Mouse (Mus musculus): ENCODE measurements around the gene Mapkapk3. TPM values are rescaled to one million over a fixed set of nuclear protein-coding genes. Genes with fewer than 3 reads are reported as not detected.
A peak's percentile ranks its signal among the peaks of the same experiment; 100 is the strongest.

Mapkapk3 gene
- polyA plus RNA-seq, 1 experiment from 2014 or later = 2.1 TPM

DNA sequence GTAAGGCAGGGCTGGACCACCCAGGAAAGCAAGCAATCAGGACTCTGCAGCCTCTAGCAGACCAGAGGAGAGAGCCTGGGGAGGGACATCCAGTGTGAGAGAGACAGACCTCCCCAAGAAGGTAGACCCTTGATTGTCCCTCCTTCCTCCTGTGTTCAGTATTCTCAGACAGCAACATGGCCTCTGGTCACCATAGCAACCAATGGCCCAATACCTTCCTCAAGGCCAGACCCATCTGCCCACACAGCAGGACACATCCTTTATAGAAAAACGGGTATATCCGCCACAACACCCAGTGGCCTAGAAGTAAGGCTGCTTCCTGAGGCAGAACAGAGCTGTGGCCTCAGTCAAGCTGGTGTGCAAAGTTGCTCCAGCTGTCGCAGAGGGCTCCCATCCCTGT, 34.1 kb downstream of the Mapkapk3 start:
- Histone ChIP-seq H3K4me3 (ENCODE audit: low read depth, low read length) (no peak overlapping the region), H3K36me3 (ENCODE audit: control insufficient read depth, insufficient read depth, low read length) (no peaks in the 10 kb centered on the region), H3K4me1 (ENCODE audit: control insufficient read depth, insufficient read depth, low read length) (0 out of 2 replicates have a peak, but pooled peaks cover 14% of the 10 kb centered on the region), H3K27me3 (ENCODE audit: control insufficient read depth, insufficient read depth, low read length) (no peaks in the 10 kb centered on the region), H3K27ac (ENCODE audit: low read depth, low read length) (no peak overlapping the region), H3K9ac (replicated peaks; ENCODE audit: low read depth, low read length) (no peak overlapping the region), H3K9me3 (ENCODE audit: control insufficient read depth, low read length) (no peaks in the 10 kb centered on the region), H3K4me2 (ENCODE audit: low read depth, low read length) (no peak overlapping the region)
- ATAC-seq (ENCODE audit: low read depth) = no peak
- WGBS = 25% methylated on average over 3 of the region's 3 CpGs

DNA sequence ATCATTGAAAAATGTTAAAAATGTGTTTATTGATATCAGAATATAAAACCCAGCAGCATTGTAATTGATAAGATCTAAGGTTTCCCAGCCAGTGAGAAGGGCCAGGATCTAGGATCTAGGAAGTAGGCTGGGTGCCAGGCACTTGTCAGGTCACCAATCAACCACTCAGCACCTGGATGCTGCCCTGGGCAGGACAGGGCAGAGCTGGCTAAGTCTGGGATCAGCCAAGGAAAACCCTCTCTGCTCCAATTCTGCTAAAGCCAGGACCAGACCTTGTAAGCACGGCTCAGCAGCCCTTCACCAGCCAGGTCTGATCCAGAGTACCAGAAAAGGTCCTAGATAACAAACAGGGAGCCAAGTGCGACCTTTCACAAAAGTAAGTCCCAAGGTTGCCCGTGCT, 34.8 kb downstream of the Mapkapk3 start:
- Histone ChIP-seq H3K9me3 (ENCODE audit: control insufficient read depth, low read length) (no peaks in the 10 kb centered on the region), H3K27me3 (ENCODE audit: control insufficient read depth, insufficient read depth, low read length) (no peaks in the 10 kb centered on the region), H3K4me2 (ENCODE audit: low read depth, low read length) (no peak overlapping the region), H3K4me3 (ENCODE audit: low read depth, low read length) (no peak overlapping the region), H3K4me1 (ENCODE audit: control insufficient read depth, insufficient read depth, low read length) (0 out of 2 replicates have a peak, but pooled peaks cover 14% of the 10 kb centered on the region), H3K27ac (ENCODE audit: low read depth, low read length) (no peak overlapping the region), H3K9ac (replicated peaks; ENCODE audit: low read depth, low read length) (no peak overlapping the region), H3K36me3 (ENCODE audit: control insufficient read depth, insufficient read depth, low read length) (no peaks in the 10 kb centered on the region)
- 92% methylated on average over 3 of the region's 3 CpGs for WGBS
- ATAC-seq (ENCODE audit: low read depth) = no peak

DNA sequence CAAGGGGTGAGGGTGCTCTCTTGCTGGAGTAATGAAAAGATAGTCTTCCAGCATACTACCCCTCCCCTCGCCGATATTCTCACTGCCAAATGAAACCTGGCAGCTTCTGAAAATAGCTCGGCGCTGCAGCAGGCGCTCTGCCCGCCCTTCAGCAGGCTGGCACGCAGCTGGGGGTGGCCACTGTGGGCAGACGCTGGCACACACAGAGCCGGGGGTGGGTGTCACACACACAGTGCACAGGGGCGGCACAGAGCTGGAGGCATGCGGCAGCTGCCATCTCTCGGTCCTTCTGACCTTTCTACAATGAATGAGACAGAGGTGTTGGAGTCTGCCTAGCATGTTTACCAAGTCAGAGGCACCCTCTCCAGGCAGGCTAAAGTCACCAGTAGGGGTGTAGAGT, 35.2 kb downstream of the Mapkapk3 start:
- H3K36me3 ChIP-seq (ENCODE audit: control insufficient read depth, insufficient read depth, low read length) = no peaks in the 10 kb centered on the region
- H3K4me1 ChIP-seq (ENCODE audit: control insufficient read depth, insufficient read depth, low read length) = 0 out of 2 replicates have a peak, but pooled peaks cover 14% of the 10 kb centered on the region
- H3K4me2 ChIP-seq (ENCODE audit: low read depth, low read length) = no peak overlapping the region
- no peak overlapping the region for H3K4me3 ChIP-seq (ENCODE audit: low read depth, low read length)
- H3K27me3 ChIP-seq (ENCODE audit: control insufficient read depth, insufficient read depth, low read length) = no peaks in the 10 kb centered on the region
- WGBS = 52% methylated on average over 12 of the region's 12 CpGs
- H3K9ac ChIP-seq (replicated peaks; ENCODE audit: low read depth, low read length) = no peak overlapping the region
- ATAC-seq (ENCODE audit: low read depth) = peak; percentile 77; the same call in 1 of the 2 replicates
- no peaks in the 10 kb centered on the region for H3K9me3 ChIP-seq (ENCODE audit: control insufficient read depth, low read length)
- H3K27ac ChIP-seq (ENCODE audit: low read depth, low read length) = no peak overlapping the region

DNA sequence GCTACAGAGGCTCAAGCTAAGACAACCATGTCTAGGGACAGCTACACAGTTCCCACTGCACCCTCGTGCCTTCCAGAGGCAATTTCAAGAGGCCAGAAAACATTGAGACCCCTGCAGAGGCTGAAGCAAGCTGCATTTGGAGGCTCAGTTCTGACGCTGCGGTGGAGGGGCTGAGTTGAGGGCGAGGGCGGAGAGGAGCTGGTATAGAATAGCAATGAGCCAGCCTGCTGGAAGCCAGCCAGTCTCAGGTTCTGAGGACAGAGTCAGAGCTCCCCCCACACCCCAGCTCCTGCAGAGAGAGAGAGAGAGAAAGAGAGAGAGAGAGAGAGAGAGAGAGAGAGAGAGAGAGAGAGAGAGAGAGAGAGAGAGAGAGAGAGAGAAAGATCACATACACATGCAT, 37.5 kb downstream of the Mapkapk3 start:
- Histone ChIP-seq H3K27me3 (ENCODE audit: control insufficient read depth, insufficient read depth, low read length) (no peaks in the 10 kb centered on the region), H3K27ac (ENCODE audit: low read depth, low read length) (peak overlapping the region; percentile 55; the same call in 1 of the 2 replicates), H3K4me2 (ENCODE audit: low read depth, low read length) (no peak overlapping the region), H3K4me1 (ENCODE audit: control insufficient read depth, insufficient read depth, low read length) (0 out of 2 replicates have a peak, but pooled peaks cover 14% of the 10 kb centered on the region), H3K4me3 (ENCODE audit: low read depth, low read length) (no peak overlapping the region), H3K9me3 (ENCODE audit: control insufficient read depth, low read length) (no peaks in the 10 kb centered on the region), H3K36me3 (ENCODE audit: control insufficient read depth, insufficient read depth, low read length) (no peaks in the 10 kb centered on the region), H3K9ac (replicated peaks; ENCODE audit: low read depth, low read length) (no peak overlapping the region)
- peak; percentile 78 for ATAC-seq (ENCODE audit: low read depth)
- 6% methylated on average over 5 of the region's 5 CpGs for WGBS

DNA sequence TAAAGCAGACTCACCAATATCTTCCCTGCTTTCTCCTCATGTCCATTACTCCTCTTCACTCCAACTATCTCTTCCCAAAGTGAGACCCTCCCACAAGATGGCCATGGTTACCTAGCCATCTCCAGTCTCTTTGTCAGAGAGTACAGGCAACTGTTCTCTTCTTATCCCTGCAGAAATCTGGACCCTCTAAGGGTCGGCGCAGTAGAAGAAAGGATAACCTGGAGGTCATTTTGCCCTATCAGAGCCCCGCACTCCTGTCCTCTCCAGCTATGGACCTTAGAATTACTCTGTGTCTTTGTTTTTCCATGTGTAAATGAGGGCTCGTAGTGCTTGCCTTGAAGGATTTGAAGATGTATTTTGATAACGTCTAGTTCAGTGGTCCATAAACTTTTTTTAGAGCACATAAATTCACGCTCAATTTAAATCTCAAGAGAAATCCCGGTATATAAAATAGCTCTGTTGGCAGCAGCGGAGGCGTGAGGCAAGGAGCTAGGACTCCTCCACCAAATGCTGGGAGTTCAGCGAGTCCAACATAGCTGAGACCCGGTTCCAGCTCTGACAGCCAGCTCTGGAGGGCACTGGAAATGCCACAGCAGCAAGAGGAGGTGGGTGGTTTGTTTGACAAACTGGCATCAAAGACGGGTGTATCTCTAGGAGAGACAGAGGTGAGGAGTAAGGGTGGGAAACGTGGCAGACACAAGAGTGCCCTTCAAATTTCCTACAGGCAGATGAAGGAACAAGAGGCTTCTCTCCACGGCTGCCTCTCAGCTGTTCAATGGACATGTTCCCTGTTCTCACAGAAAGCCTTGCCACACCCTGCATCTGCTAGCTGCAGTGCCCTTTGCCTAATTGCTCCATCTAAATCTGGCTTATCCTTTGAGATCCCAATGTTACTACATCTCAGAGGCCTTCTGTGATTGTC, 39.0 kb downstream of the Mapkapk3 start:
- no peak for ATAC-seq (ENCODE audit: low read depth)
- Histone ChIP-seq H3K9me3 (ENCODE audit: control insufficient read depth, low read length) (no peaks in the 10 kb centered on the region), H3K4me2 (ENCODE audit: low read depth, low read length) (no peak overlapping the region), H3K27me3 (ENCODE audit: control insufficient read depth, insufficient read depth, low read length) (no peaks in the 10 kb centered on the region), H3K4me1 (ENCODE audit: control insufficient read depth, insufficient read depth, low read length) (0 out of 2 replicates have a peak, but pooled peaks cover 10% of the 10 kb centered on the region), H3K9ac (replicated peaks; ENCODE audit: low read depth, low read length) (no peak overlapping the region), H3K4me3 (ENCODE audit: low read depth, low read length) (no peak overlapping the region), H3K36me3 (ENCODE audit: control insufficient read depth, insufficient read depth, low read length) (no peaks in the 10 kb centered on the region), H3K27ac (ENCODE audit: low read depth, low read length) (no peak overlapping the region)
- 78% methylated on average over 14 of the region's 14 CpGs for WGBS

DNA sequence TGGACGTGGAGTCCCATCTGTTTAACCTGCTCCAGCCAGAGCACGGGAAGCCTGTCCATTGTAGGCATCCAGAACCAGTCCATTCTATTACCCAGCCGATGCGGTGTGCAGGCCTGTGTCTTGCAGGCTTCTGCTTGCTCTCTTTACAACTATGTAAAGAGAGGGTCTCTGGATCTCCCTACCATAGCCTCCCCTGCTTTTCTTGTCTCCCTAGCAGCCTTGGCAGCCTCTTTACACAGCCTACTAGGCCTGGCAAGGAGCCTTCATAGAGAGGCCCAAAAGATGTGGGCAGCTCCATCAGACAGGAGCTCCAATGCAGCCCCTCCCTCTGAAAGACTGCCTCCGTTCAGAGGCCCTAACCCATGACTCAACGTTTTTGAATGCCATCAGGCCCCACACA, 40.5 kb downstream of the Mapkapk3 start:
- Histone ChIP-seq H3K4me2 (ENCODE audit: low read depth, low read length) (no peak overlapping the region), H3K9me3 (ENCODE audit: control insufficient read depth, low read length) (no peaks in the 10 kb centered on the region), H3K9ac (replicated peaks; ENCODE audit: low read depth, low read length) (no peak overlapping the region), H3K36me3 (ENCODE audit: control insufficient read depth, insufficient read depth, low read length) (no peaks in the 10 kb centered on the region), H3K27me3 (ENCODE audit: control insufficient read depth, insufficient read depth, low read length) (no peaks in the 10 kb centered on the region), H3K4me3 (ENCODE audit: low read depth, low read length) (no peak overlapping the region), H3K27ac (ENCODE audit: low read depth, low read length) (no peak overlapping the region), H3K4me1 (ENCODE audit: control insufficient read depth, insufficient read depth, low read length) (0 out of 2 replicates have a peak, but pooled peaks cover 10% of the 10 kb centered on the region)
- no peak for ATAC-seq (ENCODE audit: low read depth)
- 67% methylated on average over 6 of the region's 6 CpGs for WGBS

DNA sequence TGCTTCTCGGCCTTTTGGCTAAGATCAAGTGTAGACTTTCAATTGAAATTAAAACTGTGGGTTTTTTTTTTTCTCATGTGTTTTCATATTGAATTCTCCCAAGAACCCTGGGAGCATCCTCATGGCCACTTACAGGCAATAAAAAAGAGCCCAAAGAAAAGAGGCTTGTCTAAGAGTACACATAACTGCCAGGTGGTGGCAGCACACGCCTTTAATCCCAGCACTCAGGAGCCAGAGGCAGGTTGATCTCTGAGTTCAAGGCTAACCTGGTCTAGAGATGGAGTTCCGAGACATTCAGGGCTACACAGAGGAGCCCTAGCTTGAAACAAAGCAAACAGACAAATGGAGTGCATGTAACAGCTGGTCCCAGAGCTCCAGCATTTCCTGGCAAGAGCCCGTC, 43.5 kb downstream of the Mapkapk3 start:
- Histone ChIP-seq H3K9me3 (ENCODE audit: control insufficient read depth, low read length) (no peaks in the 10 kb centered on the region), H3K36me3 (ENCODE audit: control insufficient read depth, insufficient read depth, low read length) (no peaks in the 10 kb centered on the region), H3K27ac (ENCODE audit: low read depth, low read length) (no peak overlapping the region), H3K4me3 (ENCODE audit: low read depth, low read length) (no peak overlapping the region), H3K4me1 (ENCODE audit: control insufficient read depth, insufficient read depth, low read length) (no peaks in the 10 kb centered on the region), H3K27me3 (ENCODE audit: control insufficient read depth, insufficient read depth, low read length) (no peaks in the 10 kb centered on the region), H3K4me2 (ENCODE audit: low read depth, low read length) (no peak overlapping the region), H3K9ac (replicated peaks; ENCODE audit: low read depth, low read length) (no peak overlapping the region)
- WGBS = 66% methylated on average over 4 of the region's 4 CpGs
- ATAC-seq (ENCODE audit: low read depth) = no peak

DNA sequence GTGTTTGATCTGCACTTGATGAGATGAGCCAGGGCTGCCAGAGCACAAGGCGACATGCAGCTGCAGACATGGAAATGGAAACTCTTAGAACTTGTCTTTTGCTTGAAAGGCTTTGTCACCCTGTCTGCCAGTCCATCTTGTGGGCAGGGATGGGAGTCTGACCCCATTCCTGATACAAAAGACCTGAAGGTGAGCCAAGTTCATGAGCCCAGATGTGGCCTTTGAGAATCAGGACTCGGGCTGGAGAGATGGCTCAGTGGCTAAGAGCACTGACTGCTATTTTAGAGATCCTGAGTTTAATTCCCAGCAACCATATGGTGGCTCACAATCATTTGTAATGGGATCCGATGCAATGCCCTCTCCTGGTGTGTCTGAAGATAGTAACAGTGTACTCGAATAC, 44.4 kb downstream of the Mapkapk3 start:
- Histone ChIP-seq H3K4me2 (ENCODE audit: low read depth, low read length) (no peak overlapping the region), H3K27me3 (ENCODE audit: control insufficient read depth, insufficient read depth, low read length) (no peaks in the 10 kb centered on the region), H3K36me3 (ENCODE audit: control insufficient read depth, insufficient read depth, low read length) (no peaks in the 10 kb centered on the region), H3K27ac (ENCODE audit: low read depth, low read length) (no peak overlapping the region), H3K4me3 (ENCODE audit: low read depth, low read length) (no peak overlapping the region), H3K9ac (replicated peaks; ENCODE audit: low read depth, low read length) (no peak overlapping the region), H3K4me1 (ENCODE audit: control insufficient read depth, insufficient read depth, low read length) (no peaks in the 10 kb centered on the region), H3K9me3 (ENCODE audit: control insufficient read depth, low read length) (no peaks in the 10 kb centered on the region)
- no peak for ATAC-seq (ENCODE audit: low read depth)
- 83% methylated on average over 4 of the region's 4 CpGs for WGBS

DNA sequence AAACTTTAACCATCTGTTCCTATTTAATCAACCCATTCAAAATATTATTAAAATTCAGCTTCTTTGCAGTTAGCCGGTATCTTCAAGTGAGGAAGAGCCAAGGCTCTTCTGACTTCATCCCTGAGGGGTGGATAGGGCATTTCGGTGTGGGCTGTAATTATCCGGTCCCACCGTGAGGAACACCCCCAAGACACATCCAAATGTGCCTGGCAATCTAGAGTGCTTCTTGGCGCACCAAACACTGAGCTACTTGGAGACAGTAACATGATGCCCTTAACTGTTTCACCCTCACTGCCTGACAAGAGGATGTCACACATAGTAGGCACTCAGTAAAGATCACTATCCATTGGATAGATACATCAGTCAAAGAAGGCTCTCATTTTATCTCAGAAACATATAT, 53.5 kb downstream of the Mapkapk3 start:
- peaks cover 13% of the 10 kb centered on the region; the same call in 1 of the 2 replicates for H3K27me3 ChIP-seq (ENCODE audit: control insufficient read depth, insufficient read depth, low read length)
- no peaks in the 10 kb centered on the region for H3K4me1 ChIP-seq (ENCODE audit: control insufficient read depth, insufficient read depth, low read length)
- no peaks in the 10 kb centered on the region for H3K9me3 ChIP-seq (ENCODE audit: control insufficient read depth, low read length)
- no peaks in the 10 kb centered on the region for H3K36me3 ChIP-seq (ENCODE audit: control insufficient read depth, insufficient read depth, low read length)
- no peak overlapping the region for H3K9ac ChIP-seq (replicated peaks; ENCODE audit: low read depth, low read length)
- H3K4me3 ChIP-seq (ENCODE audit: low read depth, low read length) = no peak overlapping the region
- no peak for ATAC-seq (ENCODE audit: low read depth)
- 73% methylated on average over 5 of the region's 5 CpGs for WGBS
- H3K4me2 ChIP-seq (ENCODE audit: low read depth, low read length) = no peak overlapping the region
- H3K27ac ChIP-seq (ENCODE audit: low read depth, low read length) = no peak overlapping the region

Data from neural tube, embryonic 14.5 days (tissue).